Mouse (Mus musculus) midbrain, embryonic 14.5 days (tissue): ENCODE results near the gene Rtf2. TPM values are rescaled to one million over a fixed set of nuclear protein-coding genes. Genes with fewer than 3 reads are reported as not detected.

Experiments
- ATAC-seq: fragments of 200-750 bp; cut with Nextera tagmentation; 2 replicates; pipeline ENCODE4 v1.8.0; 2017; ENCODE audit warnings: moderate number of reproducible peaks, moderate library complexity; ENCODE audit not compliant: low FRiP score, low TSS enrichment
- DNase-seq: peaks from one replicate; pipeline ENCODE4 v3.0.0-alpha.2; 2015
- H3K27ac ChIP-seq: fragments of 300-500 bp; sonication (generic); replicated peaks from 2 replicates; pipeline ENCODE4 v1.5.1; 2014; ENCODE audit warnings: mild to moderate bottlenecking, low read depth, low read length, moderate library complexity
- H3K27me3 ChIP-seq: fragments of 300-500 bp; sonication (generic); 2 replicates; pipeline ENCODE4 v1.6.1; 2014; ENCODE audit warnings: low read length, control low read depth, mixed read lengths; ENCODE audit not compliant: control insufficient read depth, insufficient read depth
- H3K36me3 ChIP-seq: fragments of 300-500 bp; sonication (generic); 2 replicates; pipeline ENCODE4 v1.6.1; 2014; ENCODE audit warnings: low read length, control low read depth; ENCODE audit not compliant: control insufficient read depth, insufficient read depth
- H3K4me1 ChIP-seq: fragments of 300-500 bp; sonication (generic); 2 replicates; pipeline ENCODE4 v1.6.1; 2014; ENCODE audit warnings: mild to moderate bottlenecking, antibody characterized with exemption, low read length, control low read depth; ENCODE audit not compliant: control insufficient read depth, insufficient read depth
- H3K4me2 ChIP-seq: fragments of 300-500 bp; sonication (generic); 2 replicates; pipeline ENCODE4 v1.6.1; 2014; ENCODE audit warnings: mild to moderate bottlenecking, low read length, moderate library complexity
- H3K4me3 ChIP-seq: fragments of 300-500 bp; sonication (generic); replicated peaks from 2 replicates; pipeline ENCODE4 v1.5.1; 2014; ENCODE audit warnings: low read depth, low read length
- H3K9ac ChIP-seq: fragments of 300-500 bp; sonication (generic); replicated peaks from 2 replicates; pipeline ENCODE4 v1.6.1; 2014; ENCODE audit warnings: mild to moderate bottlenecking, low read length, moderate library complexity
- H3K9me3 ChIP-seq: fragments of 300-500 bp; sonication (generic); 2 replicates; pipeline ENCODE4 v1.6.1; 2016; ENCODE audit warnings: low read length, control low read depth, mixed read lengths; ENCODE audit not compliant: control insufficient read depth
- WGBS: fragments of 180-500 bp; shearing (Covaris S2); extraction: QIAGEN DNeasy Blood & Tissue Kit; methylation state at CpG from one replicate; pipeline ENCODE4 v1.1.7; 2014; 5-methylcytosine and 5-hydroxymethylcytosine counted together
- polyA plus RNA-seq: library from polyadenylated mRNA; unstranded; fragments of >200 nt; fragmentation: Nextera tagmentation; extraction: Ambion mirVana; gene quantifications from 2 replicates; pipeline ENCODE4 v1.2.1, GENCODE M21; 2014

Rtf2 gene
- polyA plus RNA-seq, 1 experiment from 2014 or later, result 101 TPM

DNA sequence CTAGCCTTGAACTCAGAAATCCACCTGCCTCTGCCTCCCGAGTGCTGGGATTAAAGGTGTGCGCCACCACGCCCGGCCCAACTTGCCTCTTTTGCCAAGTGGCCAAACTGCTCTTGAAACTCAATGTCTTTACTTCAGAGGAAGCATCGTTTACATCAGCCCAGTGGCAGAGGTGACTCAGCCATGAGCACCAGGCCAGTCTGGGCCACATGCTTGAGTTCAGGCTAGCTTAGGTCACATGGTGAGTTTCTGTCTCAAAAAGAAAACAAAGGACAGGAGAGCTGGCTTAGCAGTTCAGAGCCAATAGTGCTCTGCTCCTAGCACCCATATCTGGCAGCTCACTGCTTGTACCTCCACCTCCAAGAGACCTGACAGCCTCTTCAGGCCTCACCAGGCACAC is 26.9 kb downstream of the Rtf2 start:
- no peak overlapping the region for H3K4me3 ChIP-seq
- H3K36me3 ChIP-seq, result peaks cover 70% of the 10 kb centered on the region
- H3K27ac ChIP-seq, result no peak overlapping the region
- H3K9me3 ChIP-seq, result no peaks in the 10 kb centered on the region
- no peak overlapping the region for H3K4me2 ChIP-seq
- H3K9ac ChIP-seq, result no peak overlapping the region
- ATAC-seq (no peak), DNase-seq (no peak)
- 99% methylated on average over 5 of the region's 5 CpGs for WGBS
- no peaks in the 10 kb centered on the region for H3K4me1 ChIP-seq
- H3K27me3 ChIP-seq, result no peaks in the 10 kb centered on the region

- no peaks in the 10 kb centered on the region for H3K9me3 ChIP-seq
- H3K4me3 ChIP-seq, result no peak overlapping the region
- H3K9ac ChIP-seq, result no peak overlapping the region
- H3K4me1 ChIP-seq, result no peaks in the 10 kb centered on the region
- H3K27me3 ChIP-seq, result no peaks in the 10 kb centered on the region
- H3K4me2 ChIP-seq, result no peak overlapping the region
- ATAC-seq (no peak), DNase-seq (peak; percentile 49)
- peaks cover 62% of the 10 kb centered on the region for H3K36me3 ChIP-seq
- 86% methylated on average over 11 of the region's 11 CpGs for WGBS
- no peak overlapping the region for H3K27ac ChIP-seq
Observed at GRCm38 (mm10) chr2:172468346-172468819, 28.0 kb downstream of the Rtf2 start.

DNA sequence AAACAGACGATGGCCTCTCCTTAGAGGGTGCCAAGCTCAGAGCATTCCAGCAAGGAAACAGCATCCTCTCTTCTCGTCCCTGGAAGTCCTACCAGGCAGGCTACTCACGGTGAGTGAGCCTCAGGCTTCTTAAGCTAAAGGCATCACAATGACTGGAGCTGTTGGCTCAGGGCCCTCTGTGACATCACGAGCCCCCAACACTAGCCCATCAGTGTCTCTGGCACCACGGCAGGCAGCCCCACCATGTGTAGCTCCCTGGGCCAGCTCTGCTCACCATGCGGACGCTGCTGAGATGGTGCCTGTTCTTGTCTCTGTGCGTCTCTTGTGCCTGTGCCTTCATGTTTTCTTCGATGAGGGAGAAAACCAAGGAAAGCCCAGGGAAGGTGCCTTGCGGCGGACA is 32.0 kb downstream of the Rtf2 start, which contains the start of gene Fam209:
Gene Fam209 (plus strand): TSS at position 203 of the 400 bp plus-strand sequence.
- Histone ChIP-seq H3K4me2 (no peak within 1 kb of the TSS), H3K27ac (no peak within 1 kb of the TSS), H3K9ac (no peak within 1 kb of the TSS), H3K9me3 (no peaks in the 10 kb centered on the region), H3K27me3 (no peaks in the 10 kb centered on the region), H3K4me3 (no peak within 1 kb of the TSS), H3K36me3 (peaks cover 27% of the 10 kb centered on the region), H3K4me1 (no peaks in the 10 kb centered on the region)
- no peak for ATAC-seq
- DNase-seq, result no peak
- whole genome bisulfite sequencing, result 90% methylated on average over 11 of the region's 11 CpGs

DNA sequence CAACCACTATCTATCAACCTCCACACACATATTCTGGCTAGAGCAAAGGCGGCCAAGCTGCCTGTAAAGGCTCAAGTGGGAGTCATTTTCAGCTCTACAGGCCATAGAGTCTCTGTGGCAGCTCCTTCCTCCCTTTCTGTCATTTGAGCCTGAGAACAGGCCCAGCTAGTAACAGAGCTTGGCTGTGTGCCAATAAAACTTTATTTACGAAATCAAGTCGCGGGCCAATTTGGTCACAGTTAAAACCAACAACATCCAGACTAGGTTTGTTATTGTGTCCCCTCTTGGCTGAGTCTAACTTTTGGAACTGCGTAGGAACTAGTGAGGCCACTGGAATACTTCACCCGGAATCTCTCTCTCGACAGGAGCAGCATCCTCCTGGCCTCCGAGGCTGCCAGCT is 33.2 kb downstream of the Rtf2 start:
- H3K36me3 ChIP-seq, result peaks cover 15% of the 10 kb centered on the region
- 75% methylated on average over 8 of the region's 8 CpGs for WGBS
- no peak for ATAC-seq
- H3K9ac ChIP-seq, result no peak overlapping the region
- H3K4me1 ChIP-seq, result no peaks in the 10 kb centered on the region
- no peak overlapping the region for H3K27ac ChIP-seq
- no peaks in the 10 kb centered on the region for H3K27me3 ChIP-seq
- no peak overlapping the region for H3K4me2 ChIP-seq
- no peaks in the 10 kb centered on the region for H3K9me3 ChIP-seq
- peak; percentile 35 for DNase-seq
- no peak overlapping the region for H3K4me3 ChIP-seq

DNA sequence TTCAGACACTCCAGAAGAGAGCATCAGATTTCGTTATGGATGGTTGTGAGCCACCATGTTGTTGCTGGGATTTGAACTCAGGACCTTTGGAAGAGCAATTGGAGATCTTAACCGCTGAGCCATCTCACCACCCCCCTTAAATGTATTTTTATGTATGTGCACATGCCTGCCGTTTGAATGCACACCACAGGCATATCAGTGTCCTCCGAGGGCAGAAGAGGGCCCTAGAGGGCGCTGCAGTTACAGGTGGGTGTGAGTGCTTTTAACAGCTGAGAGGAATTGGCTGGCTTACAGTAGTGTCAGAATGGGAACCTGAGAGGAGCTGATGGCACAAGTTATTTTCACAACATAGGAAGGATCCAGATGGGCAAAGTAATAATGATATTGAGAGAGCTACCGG is 34.6 kb downstream of the Rtf2 start:
- DNase-seq, result no peak
- no peaks in the 10 kb centered on the region for H3K27me3 ChIP-seq
- peaks cover 1% of the 10 kb centered on the region; the same call in 1 of the 2 replicates for H3K36me3 ChIP-seq
- H3K9ac ChIP-seq, result no peak overlapping the region
- no peaks in the 10 kb centered on the region for H3K9me3 ChIP-seq
- H3K4me1 ChIP-seq, result no peaks in the 10 kb centered on the region
- H3K27ac ChIP-seq, result no peak overlapping the region
- no peak for ATAC-seq
- no peak overlapping the region for H3K4me2 ChIP-seq
- no peak overlapping the region for H3K4me3 ChIP-seq
- 32% methylated on average over 6 of the region's 6 CpGs for WGBS

DNA sequence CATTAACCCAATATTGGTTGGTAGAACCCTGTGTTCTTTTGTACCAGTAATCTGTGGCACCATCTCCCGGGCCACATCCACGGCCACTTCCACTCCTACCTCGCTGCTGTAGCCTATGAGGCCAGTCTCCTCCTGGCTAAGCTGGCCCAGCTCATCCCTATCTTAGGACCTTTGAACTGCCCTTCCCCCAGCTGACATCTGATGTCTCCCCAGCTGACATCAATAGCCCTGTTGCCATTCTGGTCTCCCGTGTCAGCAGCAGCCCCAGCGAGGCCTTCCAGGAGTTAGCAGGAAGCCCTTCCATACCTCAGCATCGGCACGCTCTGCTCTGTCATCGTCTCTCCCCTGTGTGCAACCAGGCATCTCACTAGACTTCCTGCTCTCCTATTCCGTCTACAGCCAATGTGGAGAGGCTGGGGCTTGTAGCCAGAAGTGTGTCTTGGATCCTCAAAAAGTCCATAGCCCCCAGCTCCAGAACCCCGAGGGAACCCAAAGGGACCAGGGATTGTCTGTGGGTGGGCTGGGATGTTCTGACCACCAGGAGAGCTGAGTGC is 36.4 kb downstream of the Rtf2 start:
- Histone ChIP-seq H3K36me3 (no peaks in the 10 kb centered on the region), H3K4me3 (no peak overlapping the region), H3K27ac (no peak overlapping the region), H3K4me1 (no peaks in the 10 kb centered on the region), H3K9ac (no peak overlapping the region), H3K9me3 (no peaks in the 10 kb centered on the region), H3K4me2 (no peak overlapping the region), H3K27me3 (no peaks in the 10 kb centered on the region)
- ATAC-seq (no peak), DNase-seq (no peak)
- 41% methylated on average over 10 of the region's 10 CpGs for WGBS

- H3K9me3 ChIP-seq, result no peaks in the 10 kb centered on the region
- H3K4me1 ChIP-seq, result no peaks in the 10 kb centered on the region
- no peak for ATAC-seq
- H3K27me3 ChIP-seq, result no peaks in the 10 kb centered on the region
- no peaks in the 10 kb centered on the region for H3K36me3 ChIP-seq
- H3K9ac ChIP-seq, result no peak overlapping the region
- DNase-seq, result no peak
- H3K4me2 ChIP-seq, result no peak overlapping the region
- H3K4me3 ChIP-seq, result no peak overlapping the region
- H3K27ac ChIP-seq, result no peak overlapping the region
- WGBS, result 34% methylated on average over 3 of the region's 3 CpGs
Observed at GRCm38 (mm10) chr2:172477350-172477749, 37.0 kb downstream of the Rtf2 start.

GRCm38 (mm10) chr2:172477860-172478259 is 37.5 kb downstream of the Rtf2 start:
- no peaks in the 10 kb centered on the region for H3K27me3 ChIP-seq
- H3K4me1 ChIP-seq, result no peaks in the 10 kb centered on the region
- H3K9ac ChIP-seq, result no peak overlapping the region
- DNase-seq (peak; percentile 88), ATAC-seq (no peak)
- no peaks in the 10 kb centered on the region for H3K9me3 ChIP-seq
- no peak overlapping the region for H3K4me2 ChIP-seq
- no peak overlapping the region for H3K27ac ChIP-seq
- no peak overlapping the region for H3K4me3 ChIP-seq
- no peaks in the 10 kb centered on the region for H3K36me3 ChIP-seq
- WGBS, result 3% methylated on average over 2 of the region's 2 CpGs

- 63% methylated on average over 7 of the region's 7 CpGs for WGBS
- no peak for ATAC-seq
- no peak for DNase-seq
- Histone ChIP-seq H3K4me1 (no peaks in the 10 kb centered on the region), H3K27ac (no peak overlapping the region), H3K4me2 (no peak overlapping the region), H3K4me3 (no peak overlapping the region), H3K9me3 (no peaks in the 10 kb centered on the region), H3K9ac (no peak overlapping the region), H3K36me3 (no peaks in the 10 kb centered on the region), H3K27me3 (no peaks in the 10 kb centered on the region)
Observed at GRCm38 (mm10) chr2:172480296-172480695, 39.9 kb downstream of the Rtf2 start.
